Mouse (Mus musculus): ENCODE measurements at regions not wholly inside any gene's neighbourhood (a gene's known extent, or its start where the extent isn't known, plus 50 kb on each side); places are given as distances from the start of the nearest gene placed in this dataset.

GRCm38 (mm10) chr13:92911660-92912284 lies 67.2 kb downstream of the Mtx3 start:
- no peak for DNase-seq (ENCODE audit: low spot score)

GRCm38 (mm10) chr13:92912661-92913060 lies 68.1 kb downstream of the Mtx3 start:
- DNase-seq (ENCODE audit: low spot score) = no peak

GRCm38 (mm10) chr13:92914631-92915030 lies 70.1 kb downstream of the Mtx3 start:
- no peak for DNase-seq (ENCODE audit: low spot score)

GRCm38 (mm10) chr13:92915221-92915839 lies 70.8 kb downstream of the Mtx3 start:
- peak; percentile 60 for DNase-seq (ENCODE audit: low spot score)

- peak; percentile 84 for DNase-seq (ENCODE audit: low spot score)
Observed at GRCm38 (mm10) chr13:92915948-92916710, 71.6 kb downstream of the Mtx3 start.

DNA sequence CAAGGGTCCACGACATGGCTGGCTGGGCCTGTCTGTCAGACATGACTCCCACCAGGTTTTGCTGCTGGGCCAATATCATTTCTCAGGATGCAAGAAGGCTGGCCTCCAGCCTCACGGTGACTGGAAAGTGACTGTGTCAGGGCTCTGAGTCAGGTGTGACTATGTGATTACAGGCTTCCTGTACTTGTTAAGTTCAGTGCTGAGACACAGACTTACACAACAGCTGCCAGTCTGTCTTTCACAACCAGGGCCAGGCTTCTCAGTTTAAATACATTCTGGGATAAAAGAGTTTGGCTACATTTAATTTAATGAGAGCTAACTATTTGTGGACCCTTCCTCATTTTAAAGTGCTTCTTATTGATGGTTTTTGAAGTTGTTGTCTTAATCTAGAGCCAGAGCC lies 75.3 kb downstream of the Mtx3 start:
- DNase-seq (ENCODE audit: low spot score) = no peak

GRCm38 (mm10) chr13:92921936-92922335 lies 77.4 kb downstream of the Mtx3 start:
- DNase-seq (ENCODE audit: low spot score) = no peak

DNA sequence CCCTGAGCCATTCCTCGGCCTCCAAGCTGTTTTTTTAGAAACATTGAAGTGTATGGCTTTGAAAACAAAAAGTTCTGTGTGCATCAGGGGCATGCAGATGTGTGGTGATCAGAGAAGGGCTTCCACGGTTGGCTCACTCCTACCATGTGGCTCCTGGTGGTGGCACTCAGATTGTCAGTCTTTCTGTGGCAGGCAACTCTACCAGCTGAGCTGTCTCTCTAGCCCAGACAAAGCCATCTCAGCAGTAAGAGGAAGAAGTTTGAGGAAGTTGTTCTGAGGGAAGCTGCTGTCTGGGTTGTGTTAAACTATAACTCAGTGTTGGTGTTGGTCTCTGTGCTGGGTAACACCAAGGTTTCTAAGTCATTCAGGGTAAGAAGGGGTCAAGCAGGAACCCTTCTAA lies 78.9 kb downstream of the Mtx3 start:
- no peak for DNase-seq (ENCODE audit: low spot score)

DNA sequence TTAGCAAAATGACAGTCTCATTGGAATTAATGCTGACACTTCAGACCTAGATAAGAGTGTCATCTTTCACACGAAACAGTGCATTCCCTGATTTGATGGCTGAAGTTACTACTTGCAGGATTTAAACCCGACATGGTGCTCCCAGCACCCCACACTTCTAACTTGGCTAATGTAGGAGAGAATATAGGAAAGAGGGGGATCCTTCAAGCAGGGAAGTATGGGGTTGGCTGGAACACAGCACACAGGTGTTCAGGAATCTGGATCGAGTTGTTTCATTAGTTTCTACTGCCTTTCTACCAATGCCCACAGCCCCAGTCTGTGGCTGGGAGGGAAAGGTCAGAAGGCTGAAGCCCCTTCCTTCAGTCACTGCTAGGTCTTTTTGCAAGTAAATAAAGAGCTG lies 79.5 kb downstream of the Mtx3 start:
- DNase-seq (ENCODE audit: low spot score) = no peak

GRCm38 (mm10) chr13:92925196-92925595 lies 80.6 kb downstream of the Mtx3 start:
- no peak for DNase-seq (ENCODE audit: low spot score)

- no peak for DNase-seq (ENCODE audit: low spot score)
Observed at GRCm38 (mm10) chr13:92928551-92928950, 84.0 kb downstream of the Mtx3 start.

- DNase-seq (ENCODE audit: low spot score) = no peak
Observed at GRCm38 (mm10) chr13:92931696-92932095, 87.1 kb downstream of the Mtx3 start.

- no peak for DNase-seq (ENCODE audit: low spot score)
Observed at GRCm38 (mm10) chr13:92939032-92939431, 94.5 kb downstream of the Mtx3 start.

- no peak for DNase-seq (ENCODE audit: low spot score)
Observed at GRCm38 (mm10) chr13:92940610-92941009, 96.0 kb downstream of the Mtx3 start.

GRCm38 (mm10) chr13:92948560-92948959 lies 104.0 kb downstream of the Mtx3 start:
- no peak for DNase-seq (ENCODE audit: low spot score)

DNA sequence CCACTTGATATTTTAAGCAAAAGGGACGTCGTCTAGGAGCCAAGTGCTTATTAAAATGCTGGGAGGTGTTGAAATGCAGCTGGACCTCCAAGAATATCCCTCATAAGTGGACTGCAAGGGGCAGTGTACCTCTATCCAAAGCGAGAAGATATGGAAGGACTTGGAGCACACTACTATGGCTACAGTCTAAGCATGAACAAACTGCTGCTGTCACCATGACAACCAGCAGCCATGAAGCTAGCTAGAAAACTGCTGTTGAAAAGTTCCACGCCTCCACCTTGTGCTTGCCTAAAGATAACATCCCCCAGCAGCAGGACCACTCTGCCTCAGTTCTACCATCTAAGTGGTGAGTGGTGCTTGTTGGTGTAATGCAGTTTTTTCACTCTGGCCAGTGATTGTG lies 115.5 kb downstream of the Mtx3 start:
- DNase-seq (ENCODE audit: low spot score) = no peak

DNA sequence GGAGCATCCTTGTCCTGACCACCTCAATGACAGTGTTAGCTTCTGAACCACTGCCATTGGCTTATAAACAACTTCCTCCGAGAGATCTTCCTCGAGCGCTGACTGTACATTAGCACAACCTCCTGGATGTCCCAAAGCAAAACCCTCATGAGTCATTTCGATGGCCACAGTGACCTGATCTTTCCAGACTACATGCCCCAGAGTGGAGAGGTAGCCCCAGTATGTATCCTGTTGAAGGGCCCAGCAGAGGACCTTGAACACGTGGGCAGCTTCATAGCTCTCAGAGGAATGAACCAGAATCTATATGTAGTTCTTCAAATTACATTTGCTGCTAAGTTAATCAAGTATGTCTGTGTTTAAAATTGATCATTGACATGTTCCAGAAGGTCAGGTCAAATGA lies 118.1 kb downstream of the Mtx3 start:
- DNase-seq (ENCODE audit: low spot score) = no peak

- DNase-seq (ENCODE audit: low spot score) = peak; percentile 36
Observed at GRCm38 (mm10) chr13:92963351-92963895, 118.9 kb downstream of the Mtx3 start.

DNA sequence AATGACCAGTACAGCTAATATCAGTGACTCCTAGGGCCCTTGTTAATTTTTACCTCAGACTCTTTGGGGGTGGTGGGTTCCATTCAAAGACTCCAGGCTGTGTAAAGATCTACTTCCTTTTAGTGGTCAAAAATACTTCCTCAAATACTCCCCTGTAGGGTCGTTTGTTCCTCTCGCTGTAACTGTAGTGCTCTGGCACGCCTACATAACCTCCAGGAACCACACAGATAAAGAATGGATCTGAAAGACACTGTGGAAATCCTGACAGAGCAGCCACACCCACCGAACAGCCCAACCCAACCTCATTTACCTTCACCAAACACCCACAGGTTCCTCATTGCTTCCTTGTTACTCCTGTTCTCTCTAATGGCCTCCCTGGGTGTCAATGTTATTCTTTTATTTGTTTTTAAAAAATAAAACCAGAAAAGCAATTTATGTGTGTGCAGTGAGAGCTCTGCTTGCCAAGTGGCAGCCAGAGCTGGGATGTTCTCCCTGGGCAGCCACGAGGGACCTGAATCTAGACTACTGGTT lies 119.7 kb downstream of the Mtx3 start:
- DNase-seq (ENCODE audit: low spot score) = no peak

- peak; percentile 72 for DNase-seq (ENCODE audit: low spot score)
Observed at GRCm38 (mm10) chr13:92967025-92967610, 122.6 kb downstream of the Mtx3 start.

DNA sequence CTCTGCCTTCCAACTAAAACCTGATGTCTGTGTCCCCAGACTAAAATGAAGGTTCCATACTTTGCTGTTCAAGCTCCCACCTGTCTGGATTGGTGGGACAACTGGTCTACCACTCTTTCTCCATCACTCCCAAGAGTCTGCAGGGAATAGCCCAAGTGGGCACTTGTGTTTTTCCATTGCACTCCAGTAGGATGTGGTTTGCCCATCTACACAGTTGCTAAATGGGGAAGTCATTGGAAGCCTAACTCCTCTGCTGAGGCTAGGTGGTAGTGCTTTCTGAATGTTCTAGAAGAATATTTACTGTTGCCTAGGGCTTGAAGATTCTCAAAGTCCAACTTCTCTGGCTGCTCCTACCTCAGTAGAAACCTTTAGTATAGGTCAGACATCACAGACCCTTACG lies 125.0 kb downstream of the Mtx3 start:
- no peak for DNase-seq (ENCODE audit: low spot score)

DNA sequence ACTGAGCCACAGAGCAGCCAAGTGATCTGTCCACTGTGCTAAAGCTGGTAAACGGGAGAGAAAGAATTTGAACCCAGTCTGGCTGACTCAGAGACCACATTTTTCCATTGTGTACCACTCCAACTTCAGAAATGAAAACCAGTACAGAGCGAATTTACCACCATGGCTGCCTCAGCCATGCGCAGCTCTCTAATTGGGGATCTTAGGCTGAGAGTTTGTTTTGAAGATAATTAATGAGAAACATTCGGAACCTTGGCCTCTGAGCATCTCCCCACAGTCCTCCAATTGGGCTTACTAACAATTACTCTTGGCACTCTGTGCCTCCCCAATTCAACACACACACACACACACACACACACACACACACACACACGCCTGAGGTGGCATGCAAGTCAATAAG lies 128.3 kb downstream of the Mtx3 start:
- DNase-seq (ENCODE audit: low spot score) = no peak

Data from gastrocnemius, adult 18-20 months (tissue).